Mouse (Mus musculus) left cerebral cortex, adult 8-10 months (tissue): Measurements from ENCODE around the gene Higd2a. TPM values are rescaled to one million over a fixed set of nuclear protein-coding genes. Genes with fewer than 3 reads are reported as not detected.

Source experiments
- DNase-seq, 2 experiments: peaks; one replicate each; pipeline ENCODE4 v3.0.0; 2022; ENCODE audit warnings: low spot score in 2 of 2
- total RNA-seq, 4 experiments: library from RNA; stranded (reverse); gene quantifications; 2 replicates each; pipeline ENCODE4 v1.2.4; 2022

Higd2a gene
- 100 to 1,000 TPM; 134 to 142 (median 140) TPM for total RNA-seq

GRCm38 (mm10) chr13:54589996-54590951 lies at the start of gene Higd2a, which contains the start of gene Nop16:
Gene Higd2a, plus strand, starts transcription at chr13:54590207.
Gene Nop16, minus strand, starts transcription at chr13:54590090.
- DNase-seq: peak; percentile 90 to 98

GRCm38 (mm10) chr13:54548036-54548435 lies 42.0 kb upstream of the Higd2a start:
- no peak for DNase-seq

GRCm38 (mm10) chr13:54556176-54556575 lies 33.8 kb upstream of the Higd2a start:
- no peak for DNase-seq

- no peak for DNase-seq
These were observed 33.2 kb upstream of the Higd2a start for GRCm38 (mm10) chr13:54556796-54557195.

- DNase-seq: no peak
These were observed 32.4 kb upstream of the Higd2a start for GRCm38 (mm10) chr13:54557652-54558051.

- DNase-seq: no peak
These were observed 30.4 kb upstream of the Higd2a start for GRCm38 (mm10) chr13:54559656-54560055.

GRCm38 (mm10) chr13:54560608-54561007 lies 29.4 kb upstream of the Higd2a start:
- no peak for DNase-seq

- DNase-seq: no peak
These were observed 27.4 kb upstream of the Higd2a start for GRCm38 (mm10) chr13:54562562-54562961.

- DNase-seq: no peak
These were observed 25.5 kb upstream of the Higd2a start for GRCm38 (mm10) chr13:54564232-54565200.

GRCm38 (mm10) chr13:54565201-54565581 lies 24.8 kb upstream of the Higd2a start, which contains the start of gene 4833439L19Rik:
Gene 4833439L19Rik, minus strand, starts transcription at chr13:54565435.
- peak; percentile 86 to 89 for DNase-seq

- peak; percentile 30 to 55 for DNase-seq
These were observed 24.2 kb upstream of the Higd2a start for GRCm38 (mm10) chr13:54565594-54566345.

GRCm38 (mm10) chr13:54568380-54568779 lies 21.6 kb upstream of the Higd2a start:
- DNase-seq: no peak

- no peak for DNase-seq
These were observed 20.7 kb upstream of the Higd2a start for GRCm38 (mm10) chr13:54569282-54569681.

- no peak for DNase-seq
These were observed 19.3 kb upstream of the Higd2a start for GRCm38 (mm10) chr13:54570736-54571135.

GRCm38 (mm10) chr13:54571637-54572036 lies 18.4 kb upstream of the Higd2a start:
- no peak for DNase-seq

GRCm38 (mm10) chr13:54572621-54573020 lies 17.4 kb upstream of the Higd2a start:
- DNase-seq: no peak

- DNase-seq: peak; percentile 52 to 65
These were observed 15.0 kb upstream of the Higd2a start, which contains the start of gene Arl10 for GRCm38 (mm10) chr13:54574854-54575481. Gene Arl10, plus strand, starts transcription at chr13:54575015.

GRCm38 (mm10) chr13:54575489-54575888 lies 14.5 kb upstream of the Higd2a start:
- no peak for DNase-seq

GRCm38 (mm10) chr13:54577652-54578507 lies 12.1 kb upstream of the Higd2a start:
- DNase-seq: no peak
